Mouse (Mus musculus) layer of hippocampus, adult 18-20 months (tissue): ENCODE data around the gene Pnpla1. TPM values are rescaled to one million over a fixed set of nuclear protein-coding genes. Genes with fewer than 3 reads are reported as not detected.
A peak's percentile ranks its signal among the peaks of the same experiment; 100 is the strongest.
"Not testable (repeated sequence)": the region's sequence is repeated elsewhere in the genome, so short reads cannot be mapped to it uniquely, and the experiment has no call there.

ENCODE experiments used
- DNase-seq, 2 experiments: peaks; one replicate each; pipeline ENCODE4 v3.0.0; 2022; ENCODE audit warnings: low spot score in 2 of 2
- long read RNA-seq: library from polyadenylated mRNA; stranded (forward); transcript quantifications from one replicate; pipeline ENCODE4 v2.0.0, GENCODE M21; 2021
- total RNA-seq, 2 experiments: library from RNA; stranded (reverse); gene quantifications; 2 replicates each; pipeline ENCODE4 v1.2.3; 2021

The Pnpla1 gene
- under 1 TPM; 0.41 to 0.87 TPM for total RNA-seq
- long read RNA-seq, partial matches to known transcripts = 1 of 1 reads
- long read RNA-seq, other reads (novel, unspliced or antisense) = 0 of 1 reads

DNA sequence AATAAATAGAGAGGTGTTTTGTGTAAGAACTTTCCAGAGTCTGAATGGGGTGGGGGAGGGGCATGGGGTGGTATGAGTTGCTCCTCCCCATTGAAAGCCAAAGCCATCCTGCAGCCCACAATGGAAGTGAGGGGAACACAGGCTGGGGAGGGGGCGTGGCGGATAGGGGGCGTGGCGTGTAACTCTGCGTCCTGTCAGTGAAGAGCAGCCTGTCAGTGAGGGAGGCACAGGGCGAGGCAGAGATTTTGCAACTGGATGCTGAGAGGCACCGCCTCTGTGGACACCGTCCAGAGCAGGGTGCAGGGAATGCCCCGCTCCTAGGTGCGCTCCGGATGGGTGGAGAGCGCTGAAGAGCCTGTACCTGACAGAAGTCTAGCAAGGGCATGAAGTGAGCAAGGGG lies at the start of gene Pnpla1:
Gene Pnpla1 (plus strand): TSS at position 207 of the 400 bp plus-strand sequence.
- no peak for DNase-seq

DNA sequence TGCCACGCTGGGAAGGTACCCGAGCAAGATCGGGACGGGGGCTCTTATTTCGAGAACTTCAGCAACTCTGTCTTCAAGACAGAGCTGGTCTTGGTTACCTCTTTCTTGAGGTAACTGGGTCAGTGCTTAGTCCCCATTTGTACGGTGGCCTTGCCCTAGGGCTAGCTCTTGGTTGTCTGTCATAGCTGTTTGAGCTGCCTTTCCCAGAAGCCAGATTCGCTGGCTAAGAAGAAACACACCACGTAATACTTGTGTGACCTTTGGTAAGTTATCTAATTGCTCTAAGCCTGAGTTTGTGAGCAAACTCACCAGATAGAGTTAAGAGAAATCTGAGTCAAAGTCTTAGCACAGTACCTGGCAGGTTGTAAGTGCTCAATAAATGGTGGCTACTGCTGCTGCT lies 49.5 kb upstream of the Pnpla1 start:
- DNase-seq = no peak

DNA sequence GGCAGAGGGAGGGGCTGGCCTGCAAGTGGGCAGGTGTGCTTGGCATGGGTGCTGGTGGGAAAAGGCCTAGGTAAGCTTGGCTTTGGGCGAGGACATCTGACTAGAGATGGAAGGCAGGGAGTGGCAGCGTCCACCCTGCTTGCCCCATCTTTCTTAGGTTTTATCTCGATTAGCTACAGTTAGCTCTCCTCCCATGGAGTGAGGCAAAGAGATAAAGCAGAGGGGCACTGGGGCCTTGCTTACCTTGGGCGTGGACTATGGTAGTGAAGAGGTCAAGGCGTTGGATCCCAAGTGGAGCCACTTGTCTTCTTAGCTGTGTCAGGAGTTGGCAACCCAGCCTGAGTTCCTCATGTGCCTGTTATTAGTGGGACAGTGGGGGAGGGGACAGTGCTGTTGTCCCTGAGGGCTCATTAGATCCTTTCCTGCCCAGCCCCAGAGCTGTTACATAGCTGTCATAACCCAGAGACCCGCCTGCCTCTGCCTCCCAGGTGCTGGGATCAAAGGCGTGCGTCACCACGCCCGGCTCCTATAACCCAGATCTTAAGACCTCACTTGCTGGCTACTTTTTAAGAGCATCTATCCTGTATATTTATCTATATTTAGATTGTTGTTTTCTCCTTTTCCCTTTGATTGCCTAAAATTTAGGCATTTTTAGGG lies 48.9 kb upstream of the Pnpla1 start:
- no peak for DNase-seq

DNA sequence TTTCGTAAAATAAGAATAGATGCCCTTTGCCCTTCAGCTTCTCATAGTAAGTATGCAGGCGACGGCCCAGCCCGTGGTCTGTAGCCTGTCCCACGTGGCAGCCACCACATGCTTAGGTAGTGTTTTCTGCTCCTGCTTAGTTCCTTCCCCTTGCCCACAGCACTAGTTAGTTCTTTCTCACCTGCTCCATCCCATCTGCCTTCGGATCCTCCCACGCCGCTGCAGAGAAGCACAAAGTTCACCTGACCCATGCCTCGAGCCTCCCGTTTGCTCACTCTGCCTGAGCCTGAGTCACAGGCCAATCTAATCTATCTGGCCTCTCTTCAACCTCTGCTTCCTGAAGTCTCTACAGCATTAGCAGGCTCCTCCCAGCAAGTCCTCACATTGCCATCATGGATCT lies 45.9 kb upstream of the Pnpla1 start:
- no peak for DNase-seq

DNA sequence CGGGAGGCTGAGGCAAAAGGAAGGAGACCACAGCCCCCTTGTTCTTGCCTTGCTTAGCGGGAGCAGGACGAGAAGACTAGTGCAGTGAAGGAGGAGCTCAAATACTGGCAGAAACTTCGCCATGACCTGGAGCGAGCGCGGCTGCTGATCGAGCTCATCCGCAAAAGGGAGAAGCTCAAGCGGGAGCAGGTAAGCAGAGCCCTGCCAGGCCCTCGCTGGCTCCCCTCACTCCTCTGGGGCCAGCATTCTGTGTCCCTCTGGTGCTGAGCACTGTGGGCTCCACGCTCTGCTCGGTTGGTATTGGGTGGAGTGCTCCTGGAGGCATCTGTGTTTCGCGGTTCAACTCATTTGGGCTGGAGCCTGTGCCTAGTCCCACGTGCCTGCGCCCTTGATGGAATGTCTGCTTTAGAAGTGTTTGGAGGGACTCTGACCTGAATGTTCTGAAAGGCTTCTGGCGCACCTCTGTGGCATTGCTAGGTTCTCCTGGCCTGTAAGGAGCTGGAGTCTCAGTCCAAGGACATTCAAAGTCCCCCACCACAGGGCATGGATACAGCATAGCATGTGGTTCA lies 43.6 kb upstream of the Pnpla1 start:
- no peak for DNase-seq

DNA sequence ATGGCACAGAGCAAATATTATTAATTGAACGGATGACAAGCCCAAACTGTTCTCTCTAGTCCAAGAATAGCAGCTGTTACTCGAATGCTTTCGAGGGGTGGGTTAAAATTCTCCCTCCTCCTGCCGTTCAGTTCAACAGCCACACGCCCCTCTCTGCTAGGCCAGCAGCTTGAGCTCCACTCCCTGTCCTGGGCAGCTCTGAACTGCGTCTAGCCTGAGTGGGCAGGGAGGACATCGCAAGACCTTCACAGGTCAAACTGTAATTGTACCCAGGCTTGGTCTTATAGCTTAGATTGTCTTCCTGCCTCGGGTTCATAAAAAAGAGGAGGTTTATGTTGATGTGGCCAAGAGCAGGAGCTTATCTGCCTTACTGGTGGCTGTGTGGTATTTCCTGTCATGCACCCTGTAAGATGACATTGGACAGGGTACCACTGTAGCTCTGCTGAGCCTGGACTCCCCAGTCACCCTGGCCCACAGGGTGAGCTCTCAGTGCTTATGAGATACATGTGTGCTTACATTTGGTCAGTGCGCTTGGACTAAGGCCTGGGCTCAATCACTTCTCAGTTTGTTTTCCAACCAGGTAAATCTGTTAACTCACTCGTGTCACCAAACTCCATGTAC lies 42.7 kb upstream of the Pnpla1 start:
- no peak for DNase-seq

DNA sequence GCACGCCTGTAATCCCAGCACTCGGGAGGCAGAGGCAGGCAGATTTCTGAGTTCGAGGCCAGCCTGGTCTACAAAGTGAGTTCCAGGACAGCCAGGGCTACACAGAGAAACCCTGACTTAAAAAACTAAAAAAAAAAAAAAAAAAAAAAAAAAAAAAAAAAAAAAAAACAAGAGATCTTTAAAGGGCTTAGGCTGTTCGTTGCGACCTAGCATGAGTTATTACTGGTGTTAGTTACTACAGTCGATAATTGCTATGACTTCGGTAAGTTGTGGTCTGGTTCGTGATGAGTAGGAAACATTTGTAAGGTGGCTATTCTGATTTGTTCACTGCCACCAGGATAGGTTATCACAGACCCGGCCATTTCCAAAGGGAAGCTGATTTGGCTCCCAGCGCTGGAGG lies 41.9 kb upstream of the Pnpla1 start:
- not testable (repeated sequence) for DNase-seq

DNA sequence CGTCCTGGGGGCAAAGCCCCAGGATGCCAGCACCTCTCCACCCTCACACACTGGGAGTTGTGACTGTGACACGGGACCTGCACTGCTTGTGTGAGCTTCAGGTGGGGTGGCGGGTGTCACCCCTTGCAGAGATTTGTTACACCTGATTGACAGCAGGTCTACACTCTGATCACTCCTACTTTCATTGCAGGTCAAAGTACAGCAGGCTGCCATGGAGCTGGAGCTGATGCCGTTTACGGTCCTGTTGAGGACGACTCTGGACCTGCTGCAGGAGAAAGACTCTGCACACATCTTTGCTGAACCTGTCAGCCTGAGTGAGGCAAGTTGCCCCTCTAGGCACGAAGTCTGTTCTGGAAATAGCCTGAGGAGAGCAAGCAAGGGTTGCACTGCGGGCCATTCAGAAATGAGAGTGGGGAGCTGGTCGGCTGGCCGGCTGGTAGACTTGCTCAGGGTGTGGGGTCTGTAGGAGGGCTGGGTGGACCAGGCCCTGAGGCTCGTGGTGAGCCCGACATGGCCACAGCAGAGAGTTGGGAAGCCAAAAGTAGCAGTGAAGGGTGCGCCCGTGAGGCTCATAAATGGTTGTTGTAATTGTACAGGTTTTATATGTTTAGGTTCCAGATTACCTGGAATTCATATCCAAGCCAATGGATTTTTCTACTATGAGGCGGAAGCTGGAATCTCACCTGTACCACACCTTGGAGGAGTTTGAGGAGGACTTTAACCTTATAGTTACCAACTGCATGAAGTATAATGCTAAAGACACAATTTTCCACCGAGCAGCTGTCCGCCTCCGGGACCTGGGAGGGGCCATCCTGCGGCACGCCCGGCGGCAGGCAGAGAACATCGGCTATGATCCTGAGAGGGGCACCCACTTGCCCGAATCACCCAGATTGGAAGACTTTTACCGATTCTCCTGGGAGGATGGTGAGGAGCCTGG lies 41.1 kb upstream of the Pnpla1 start:
- DNase-seq = no peak

DNA sequence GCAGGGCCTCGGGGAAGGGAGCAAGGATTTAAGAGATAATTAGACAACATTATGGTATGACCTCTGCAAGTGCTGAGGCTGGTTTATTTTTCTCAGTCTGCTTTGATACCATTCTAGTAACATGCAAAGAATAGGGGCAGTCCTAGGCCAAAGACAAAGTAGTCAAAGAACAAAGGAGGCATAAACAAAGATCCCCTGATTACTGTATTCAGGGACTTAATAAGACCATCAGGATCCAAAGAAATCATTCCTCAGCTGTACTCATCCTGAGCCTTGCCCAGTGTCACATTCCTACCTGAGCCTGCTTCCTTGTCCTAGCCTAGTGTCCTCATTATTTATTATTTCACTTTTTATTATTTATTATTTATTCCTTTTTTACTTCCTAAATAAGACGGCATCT lies 38.0 kb upstream of the Pnpla1 start:
- no peak for DNase-seq

DNA sequence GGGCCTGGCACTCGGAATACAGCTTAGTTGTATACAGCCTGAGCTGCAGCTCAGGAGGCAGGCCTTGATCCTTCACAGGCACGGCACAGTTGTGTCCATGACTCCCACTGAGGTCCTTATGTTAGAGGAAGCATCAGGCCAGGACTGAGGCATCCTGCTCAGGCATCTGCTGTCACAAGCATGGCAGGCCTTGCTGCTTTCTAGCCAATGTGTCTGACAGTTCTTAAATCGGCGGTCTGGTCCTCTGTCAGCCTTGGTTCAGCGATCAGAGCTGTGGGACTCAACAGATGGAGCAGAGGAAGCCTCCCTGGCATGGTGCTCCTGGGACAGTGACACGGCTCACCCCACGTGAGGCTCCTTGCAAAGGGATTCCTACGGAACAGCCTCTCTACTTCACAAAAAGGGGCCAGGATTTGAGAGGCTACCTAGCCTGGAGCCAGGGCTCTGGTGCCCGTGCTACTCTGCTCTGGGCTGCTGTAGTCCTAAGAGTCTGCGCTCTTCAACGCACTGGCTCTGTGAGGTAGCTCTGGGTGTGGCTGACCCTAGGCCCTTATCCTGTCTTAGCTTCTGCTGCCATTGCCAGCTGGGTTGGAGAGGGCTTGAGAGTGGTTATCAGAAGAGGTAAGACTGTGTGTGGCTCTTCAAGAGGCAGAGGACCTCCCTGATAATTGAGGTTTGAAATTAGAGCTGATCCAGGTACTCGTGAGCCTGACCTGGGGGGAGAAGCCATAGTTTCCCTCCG lies 35.0 kb upstream of the Pnpla1 start:
- DNase-seq = peak in 1 of 2 experiments; percentile 42

DNA sequence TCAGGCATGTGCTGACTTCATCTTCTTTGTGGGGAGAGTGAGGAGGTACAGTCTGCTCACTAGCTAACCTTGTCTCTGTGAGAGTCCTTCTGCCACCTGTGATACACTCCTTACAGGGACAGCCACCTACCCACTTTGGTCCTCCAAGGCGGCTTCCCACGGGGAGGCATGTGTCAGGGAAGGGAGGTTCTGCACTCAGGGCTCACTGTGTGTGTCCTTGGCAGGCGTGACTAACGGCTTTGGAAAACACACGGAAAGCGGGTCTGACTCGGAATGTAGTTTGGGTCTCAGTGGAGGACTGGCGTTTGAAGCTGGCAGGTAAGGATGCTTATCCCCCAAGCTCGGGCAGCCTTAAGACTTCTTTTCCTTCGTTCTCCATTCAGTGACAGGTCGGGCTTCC lies 34.5 kb upstream of the Pnpla1 start:
- no peak for DNase-seq

DNA sequence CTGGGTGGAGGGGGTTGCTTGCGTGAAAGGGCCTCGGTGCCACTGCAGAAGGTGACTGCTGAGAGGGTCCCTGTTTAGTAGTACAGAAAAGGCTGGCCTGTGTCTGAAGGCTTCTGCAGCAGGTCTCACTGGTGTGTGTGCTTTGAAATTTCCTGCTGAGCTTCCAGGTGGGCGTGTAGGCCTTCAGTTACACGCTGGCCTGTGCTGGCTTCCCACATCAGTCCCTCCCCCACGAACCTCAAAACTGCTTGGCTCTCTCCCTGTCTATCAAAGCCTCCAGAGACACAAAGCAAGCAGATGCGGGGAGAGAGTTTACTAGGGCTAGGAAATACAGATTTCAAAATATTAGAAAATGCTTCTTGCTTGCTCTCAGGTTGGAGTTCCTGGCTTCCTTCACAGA lies 33.3 kb upstream of the Pnpla1 start:
- DNase-seq = peak; percentile 40 to 61

DNA sequence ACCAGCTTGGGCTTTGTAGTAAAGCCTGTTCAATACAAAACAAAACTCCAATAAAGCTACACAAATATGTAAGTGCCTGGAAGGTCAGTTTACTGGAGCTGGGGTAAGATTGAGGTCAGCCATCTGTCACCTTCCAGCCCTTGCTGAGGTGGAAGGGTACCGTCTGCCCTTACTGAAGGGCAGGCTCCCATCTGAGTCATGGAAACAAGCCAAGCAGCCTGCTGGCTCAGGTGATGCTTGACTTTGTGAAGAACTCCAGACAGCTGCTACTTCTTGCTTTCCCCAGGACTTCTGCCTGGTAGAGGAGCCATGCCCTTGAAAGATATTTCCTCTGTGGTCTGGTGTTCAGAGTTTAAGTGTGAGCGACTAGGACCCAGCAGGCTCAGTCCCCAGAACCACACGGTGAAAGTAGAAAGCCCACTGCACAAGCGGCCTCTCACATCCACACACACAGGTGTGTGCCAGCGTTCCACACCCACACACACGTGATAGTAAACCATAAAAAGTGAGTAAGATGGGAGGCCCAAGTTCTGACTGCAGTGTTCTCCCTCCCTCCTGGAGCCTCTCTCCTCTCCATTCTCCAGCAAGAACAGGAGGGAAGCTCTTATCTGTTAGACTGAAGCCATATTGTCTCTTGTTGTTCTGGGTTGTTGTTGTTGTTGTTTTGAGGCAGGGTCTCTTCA lies 32.7 kb upstream of the Pnpla1 start:
- DNase-seq = no peak

DNA sequence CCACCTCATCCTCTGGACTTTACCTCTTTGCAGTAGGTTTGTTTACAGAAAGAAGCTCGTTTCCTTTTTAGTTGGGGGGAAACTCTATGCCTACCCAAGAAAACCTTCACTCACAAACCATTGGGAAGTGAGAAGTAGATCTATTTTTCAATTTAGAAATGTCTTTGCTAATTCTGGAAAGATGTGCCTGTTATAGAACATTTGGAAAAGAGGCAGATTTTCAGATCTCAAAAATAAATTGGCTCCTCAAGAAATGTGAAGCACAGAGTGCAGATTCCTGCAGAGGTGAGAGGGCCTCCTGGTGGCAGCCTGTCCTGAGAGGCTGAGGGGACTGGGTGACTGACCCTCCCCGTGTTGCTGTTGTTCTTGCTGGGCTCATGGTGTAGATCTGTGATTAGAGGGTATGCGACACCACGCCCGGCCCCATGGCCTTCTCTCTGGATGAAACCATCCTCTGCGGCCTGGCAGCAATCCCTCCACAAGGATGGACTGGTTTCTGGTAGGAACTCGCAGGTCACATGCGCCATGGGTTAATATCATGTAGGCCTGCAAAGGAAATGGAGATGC lies 30.5 kb upstream of the Pnpla1 start:
- no peak for DNase-seq

DNA sequence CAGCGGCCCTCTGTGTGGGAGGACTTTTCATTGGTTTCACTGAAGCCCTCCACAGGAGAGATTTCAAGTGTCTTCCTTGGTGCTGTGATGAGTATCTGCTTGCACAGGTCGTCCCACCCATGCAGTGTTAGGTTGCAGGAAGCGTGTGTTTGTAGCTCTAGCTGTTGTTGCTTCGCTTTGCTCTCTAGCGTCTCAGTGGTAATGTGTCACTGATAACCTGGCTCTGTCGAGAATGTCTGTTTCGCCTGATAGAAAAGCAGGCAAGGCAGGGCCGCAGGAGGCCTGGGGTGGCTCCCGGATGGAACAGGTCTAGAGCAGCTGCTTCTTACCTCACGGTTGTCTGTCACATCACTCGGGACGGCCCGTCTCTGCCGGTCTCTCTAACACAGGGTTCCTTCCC lies 29.1 kb upstream of the Pnpla1 start:
- no peak for DNase-seq

DNA sequence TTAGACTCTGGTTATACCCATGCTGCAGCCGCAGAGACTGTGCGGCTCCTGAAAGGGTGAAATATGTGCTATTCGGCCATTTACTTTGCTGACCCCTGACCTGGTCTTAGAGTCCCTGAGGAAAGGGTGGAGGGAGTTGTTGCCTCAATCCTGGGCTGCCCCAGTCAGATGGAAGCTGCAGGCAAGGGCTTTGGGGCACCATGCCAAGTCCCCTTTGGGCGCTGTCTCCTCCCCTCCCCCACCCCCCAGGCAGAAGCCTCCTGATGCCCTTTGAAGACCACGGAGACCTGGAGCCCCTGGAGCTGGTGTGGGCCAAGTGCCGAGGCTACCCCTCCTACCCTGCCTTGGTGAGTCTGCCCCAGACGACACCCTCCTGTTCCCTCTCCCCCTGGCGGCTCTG lies 27.1 kb upstream of the Pnpla1 start:
- DNase-seq = no peak

DNA sequence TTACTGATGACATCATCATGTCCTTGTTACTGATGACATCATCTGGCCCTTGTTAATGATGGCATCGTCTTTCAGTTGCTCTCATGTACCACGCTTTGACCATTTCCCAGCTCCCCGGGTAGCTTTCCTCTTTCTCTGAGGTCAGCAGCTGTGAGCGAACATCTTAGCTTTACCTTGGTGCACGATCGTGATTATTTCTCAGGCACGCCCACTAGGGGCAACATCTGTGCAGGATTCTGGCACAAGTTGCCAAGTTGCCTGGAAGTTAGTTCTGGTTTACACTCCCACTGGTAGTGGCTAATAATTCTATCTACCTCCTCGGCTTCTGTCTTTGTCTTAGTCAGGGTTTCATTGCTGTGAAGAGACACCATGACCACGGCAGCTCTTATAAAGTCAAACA lies 26.2 kb upstream of the Pnpla1 start:
- no peak for DNase-seq

DNA sequence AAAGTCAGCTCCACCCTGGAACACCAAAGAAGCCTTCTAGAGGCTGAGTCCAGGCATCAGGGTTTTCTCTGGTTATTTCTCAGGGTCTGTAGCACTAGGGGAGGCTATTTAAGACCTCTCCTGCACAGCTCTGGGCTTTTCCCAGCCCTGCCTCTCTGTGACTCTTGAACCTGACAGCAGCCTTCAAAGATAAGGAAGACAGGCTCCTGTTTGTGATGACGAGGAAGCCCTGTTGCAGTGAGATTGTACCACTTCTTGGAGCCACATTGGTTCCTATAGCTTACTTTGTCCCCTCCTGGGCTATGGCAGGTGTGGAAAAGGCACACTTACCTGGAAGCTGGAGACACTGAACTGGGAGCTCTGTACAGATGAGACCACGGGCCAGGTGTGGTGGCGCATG lies 25.3 kb upstream of the Pnpla1 start:
- DNase-seq = no peak

DNA sequence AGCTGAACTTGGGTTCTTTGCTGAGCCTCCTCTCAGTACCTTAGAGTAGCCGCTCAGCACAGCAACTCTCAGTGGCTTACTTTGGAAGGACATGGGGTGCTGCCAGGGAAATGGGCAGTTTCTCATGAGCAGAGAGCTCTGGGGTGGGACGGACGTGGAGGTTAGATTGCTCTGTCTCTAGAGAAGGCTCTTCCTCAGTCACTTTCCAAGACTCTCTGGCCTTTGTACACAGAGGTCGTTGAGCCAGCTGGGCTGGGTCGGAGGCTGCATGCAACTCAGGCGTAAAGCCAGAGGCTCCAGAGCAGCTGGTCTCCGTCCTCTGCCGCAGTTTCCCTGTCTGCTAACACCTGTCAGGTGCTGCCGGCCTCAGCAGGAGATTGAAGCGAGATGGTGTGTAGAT lies 23.5 kb upstream of the Pnpla1 start:
- DNase-seq = no peak

DNA sequence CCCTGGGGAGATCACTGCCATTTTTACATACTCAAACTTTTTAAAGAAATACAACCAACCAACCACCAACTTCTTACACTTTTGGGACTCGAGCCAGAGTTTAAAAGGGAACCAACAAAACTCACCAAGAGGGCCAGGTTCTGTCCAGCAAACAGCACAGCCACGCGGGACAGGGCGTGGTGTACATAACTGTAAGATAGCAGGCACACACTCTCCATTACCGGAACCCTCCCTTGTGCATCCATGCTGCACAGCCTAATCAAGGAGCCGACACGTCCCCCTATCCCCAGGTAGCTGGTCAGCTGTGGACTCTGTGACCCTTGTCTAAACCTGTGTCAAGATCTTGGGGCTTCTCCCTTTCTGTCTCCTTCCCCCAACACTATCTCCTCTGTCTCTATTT lies 20.4 kb upstream of the Pnpla1 start:
- DNase-seq = no peak
